Mouse (Mus musculus) liver, embryonic 15.5 days (tissue): ENCODE data around the gene Prkar1b. TPM values are rescaled to one million over a fixed set of nuclear protein-coding genes. Genes with fewer than 3 reads are reported as not detected.

Source experiments
- ATAC-seq: fragments of 200-750 bp; cut with Nextera tagmentation; 2 replicates; pipeline ENCODE4 v1.8.0; 2017; ENCODE audit warnings: moderate number of reproducible peaks, mild to moderate bottlenecking, moderate library complexity; ENCODE audit not compliant: insufficient read depth
- H3K27ac ChIP-seq: fragments of 300-500 bp; sonication (generic); replicated peaks from 2 replicates; pipeline ENCODE4 v1.5.1; 2015; ENCODE audit warnings: mild to moderate bottlenecking, inconsistent platforms
- H3K27me3 ChIP-seq: fragments of 300-500 bp; sonication (generic); 2 replicates; pipeline ENCODE4 v1.6.1; 2015; ENCODE audit warnings: mild to moderate bottlenecking, inconsistent platforms
- H3K36me3 ChIP-seq: fragments of 300-500 bp; sonication (generic); replicated peaks from 2 replicates; pipeline ENCODE4 v1.6.1; 2015; ENCODE audit warnings: moderate library complexity, mild to moderate bottlenecking, inconsistent platforms
- H3K4me1 ChIP-seq: fragments of 300-500 bp; sonication (generic); replicated peaks from 2 replicates; pipeline ENCODE4 v1.6.1; 2015; ENCODE audit warnings: inconsistent platforms
- H3K4me2 ChIP-seq: fragments of 300-500 bp; sonication (generic); 2 replicates; pipeline ENCODE4 v1.6.1; 2015; ENCODE audit warnings: moderate library complexity, mild to moderate bottlenecking, inconsistent platforms
- H3K4me3 ChIP-seq: fragments of 300-500 bp; sonication (generic); replicated peaks from 2 replicates; pipeline ENCODE4 v1.5.1; 2015; ENCODE audit warnings: mild to moderate bottlenecking, inconsistent platforms
- H3K9ac ChIP-seq: fragments of 300-500 bp; sonication (generic); 2 replicates; pipeline ENCODE4 v1.6.1; 2015; ENCODE audit warnings: moderate library complexity, mild to moderate bottlenecking, inconsistent platforms
- H3K9me3 ChIP-seq: fragments of 300-500 bp; sonication (generic); replicated peaks from 2 replicates; pipeline ENCODE4 v1.6.1; 2016; ENCODE audit warnings: inconsistent platforms
- WGBS: fragments of 180-500 bp; shearing (Covaris S2); methylation state at CpG from one replicate; pipeline ENCODE4 v1.1.7; 2015; ENCODE audit warnings: mixed read lengths; ENCODE audit not compliant: insufficient replicate concordance; 5-methylcytosine and 5-hydroxymethylcytosine counted together
- polyA plus RNA-seq: library from polyadenylated mRNA; unstranded; fragments of >200 nt; fragmentation: Nextera tagmentation; extraction: Ambion mirVana; gene quantifications from 2 replicates; pipeline ENCODE4 v1.2.1, GENCODE M21; 2015

Prkar1b gene
- polyA plus RNA-seq, 1 experiment from 2014 or later: 1.0 TPM

DNA sequence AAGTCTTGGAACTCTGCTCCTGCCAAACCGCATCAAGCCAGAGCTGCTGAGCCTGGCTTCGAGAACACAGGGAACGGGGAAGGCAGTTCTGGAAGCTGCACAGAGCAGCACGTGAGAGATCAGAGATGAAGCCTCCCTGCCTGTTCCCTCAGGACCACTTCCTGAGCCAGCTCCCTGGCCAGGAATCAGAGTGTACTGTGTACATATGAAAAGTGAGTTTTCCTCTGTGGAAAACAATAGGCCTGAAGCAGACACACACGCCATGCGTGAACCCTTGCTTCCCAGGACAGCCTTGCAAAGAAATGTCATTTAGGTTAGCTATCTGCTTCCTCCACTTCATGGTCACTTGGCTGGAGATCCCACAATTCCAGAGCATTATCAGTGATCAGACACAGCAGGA is 48.0 kb downstream of the Prkar1b start:
- H3K4me2 ChIP-seq: no peak overlapping the region
- WGBS: 65% methylated on average over 6 of the region's 6 CpGs
- H3K27ac ChIP-seq: no peak overlapping the region
- no peak overlapping the region for H3K4me3 ChIP-seq
- H3K9ac ChIP-seq: no peak overlapping the region
- H3K27me3 ChIP-seq: no peaks in the 10 kb centered on the region
- H3K9me3 ChIP-seq: no peaks in the 10 kb centered on the region
- no peaks in the 10 kb centered on the region for H3K36me3 ChIP-seq
- H3K4me1 ChIP-seq: no peaks in the 10 kb centered on the region; the same call in 1 of the 2 replicates
- no peak for ATAC-seq

DNA sequence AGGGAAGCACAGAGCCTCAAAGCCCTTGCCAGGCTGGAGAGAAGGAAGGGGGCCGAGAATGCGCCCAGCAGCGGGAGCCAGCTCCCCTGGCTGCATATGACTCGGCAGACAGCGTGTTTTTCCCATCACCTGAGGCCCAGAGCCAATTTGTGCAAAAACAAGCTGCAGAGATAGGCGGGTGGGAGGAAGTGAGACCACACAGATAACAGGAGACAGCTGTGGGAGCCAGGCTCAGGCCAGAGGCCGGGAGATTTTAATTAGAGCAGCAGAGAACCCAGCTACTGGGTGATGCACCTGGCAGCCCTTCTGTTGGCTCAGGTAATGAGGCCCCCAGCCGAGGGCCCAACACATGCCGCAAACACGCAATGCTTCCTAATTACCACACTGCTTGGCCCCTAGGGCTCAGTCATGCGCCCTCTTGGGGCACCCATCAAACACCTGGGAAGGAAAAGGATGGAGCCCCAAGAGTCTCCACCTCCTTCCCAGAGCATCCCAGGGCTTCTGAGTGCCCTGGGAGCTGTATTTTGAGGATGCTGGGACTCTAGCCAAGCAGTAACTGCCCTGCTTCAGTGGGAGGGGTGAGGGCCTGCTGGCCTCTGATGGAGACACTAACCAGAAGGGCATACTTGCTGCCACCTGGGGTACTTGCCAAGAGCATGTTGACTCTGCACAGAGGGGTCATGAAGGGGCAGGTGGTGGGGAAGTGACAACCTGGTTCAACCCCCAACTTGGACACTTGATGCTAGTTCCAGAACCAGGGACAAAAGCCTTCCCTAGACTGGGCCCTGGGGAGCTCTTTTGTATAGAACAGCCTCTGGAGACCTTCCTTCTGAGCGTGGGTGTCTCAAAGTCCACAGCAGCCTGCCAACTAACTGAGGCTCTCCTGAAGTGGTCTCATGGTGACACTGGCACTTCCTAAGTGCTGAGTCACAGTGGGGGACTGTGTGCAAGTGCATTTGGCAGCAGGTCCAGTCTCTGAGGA is 50.5 kb downstream of the Prkar1b start:
- Histone ChIP-seq H3K36me3 (no peaks in the 10 kb centered on the region), H3K4me1 (no peaks in the 10 kb centered on the region; the same call in 1 of the 2 replicates), H3K9me3 (no peaks in the 10 kb centered on the region), H3K27me3 (no peaks in the 10 kb centered on the region), H3K9ac (no peak overlapping the region), H3K27ac (no peak overlapping the region), H3K4me2 (no peak overlapping the region), H3K4me3 (no peak overlapping the region)
- WGBS: 30% methylated on average over 12 of the region's 12 CpGs
- no peak for ATAC-seq

DNA sequence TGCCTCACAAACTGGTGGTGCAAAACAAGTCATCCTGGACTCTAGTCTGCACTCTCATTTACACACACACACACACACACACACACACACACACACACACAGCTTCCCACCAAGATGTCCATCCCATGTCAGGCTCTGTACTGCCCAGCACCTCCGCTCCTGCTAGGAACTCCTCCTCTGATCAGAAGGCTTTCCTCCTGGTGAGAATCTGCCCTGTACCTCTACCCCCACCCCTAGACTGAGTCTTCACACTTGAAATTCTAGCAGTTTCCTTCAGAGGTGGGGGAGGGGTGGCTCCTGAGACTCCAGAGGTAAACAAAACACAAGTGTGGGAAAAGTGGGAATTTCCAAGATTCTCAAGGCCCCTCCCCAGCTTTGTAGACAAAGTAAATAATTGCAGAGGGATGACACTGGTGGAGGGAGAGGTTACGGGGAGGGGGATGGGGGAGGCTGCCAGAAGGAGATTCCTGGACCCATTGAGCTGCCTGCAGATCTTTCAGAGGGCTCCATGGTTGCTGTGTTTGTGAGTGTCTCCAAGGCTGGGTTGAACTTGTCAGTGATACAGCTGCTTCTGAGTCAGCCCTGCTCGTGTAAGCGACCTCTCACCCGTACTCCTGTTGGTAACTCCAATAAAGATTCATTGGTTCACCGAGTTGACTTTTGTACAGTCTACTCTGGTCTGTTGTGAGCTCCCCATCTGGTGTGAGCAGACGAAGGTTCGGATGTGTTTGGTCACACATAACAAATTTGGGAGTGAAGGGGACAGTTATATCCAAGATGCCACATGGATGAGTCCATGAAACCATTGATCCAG is 54.3 kb downstream of the Prkar1b start:
- Histone ChIP-seq H3K27me3 (no peaks in the 10 kb centered on the region), H3K4me3 (no peak overlapping the region)
- ATAC-seq: no peak

DNA sequence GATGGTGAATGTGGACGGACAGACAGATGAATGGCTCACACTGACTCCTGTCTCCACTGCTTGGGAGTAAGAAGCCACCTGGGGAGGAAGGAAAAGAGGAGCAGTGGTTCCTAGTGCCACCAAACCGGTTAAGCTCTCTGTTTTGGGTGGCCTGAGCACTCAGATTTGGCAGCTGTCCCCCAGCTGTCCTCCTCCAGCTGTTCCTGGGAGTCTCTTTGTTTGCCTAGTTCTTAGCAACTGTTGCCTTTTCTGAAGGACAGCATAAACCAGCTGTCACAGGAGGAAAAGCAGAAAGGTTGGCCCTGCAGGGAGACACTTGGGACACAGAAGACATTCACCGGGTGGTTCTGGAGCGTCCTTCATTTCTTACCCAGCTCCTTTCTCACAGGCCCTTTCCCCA is 56.3 kb downstream of the Prkar1b start:
- 51% methylated on average over 4 of the region's 4 CpGs for WGBS
- no peak overlapping the region for H3K4me3 ChIP-seq
- no peak overlapping the region for H3K27ac ChIP-seq
- H3K4me1 ChIP-seq: no peaks in the 10 kb centered on the region
- H3K36me3 ChIP-seq: no peaks in the 10 kb centered on the region
- H3K4me2 ChIP-seq: no peak overlapping the region
- ATAC-seq: no peak
- no peaks in the 10 kb centered on the region for H3K9me3 ChIP-seq
- H3K27me3 ChIP-seq: no peaks in the 10 kb centered on the region
- H3K9ac ChIP-seq: no peak overlapping the region

More for the DNA sequence above, 54.3 kb downstream of the Prkar1b start:
- no peak overlapping the region for H3K27ac ChIP-seq
- WGBS: 54% methylated on average over 8 of the region's 8 CpGs
- no peak overlapping the region for H3K9ac ChIP-seq
- no peaks in the 10 kb centered on the region for H3K36me3 ChIP-seq
- H3K4me1 ChIP-seq: no peaks in the 10 kb centered on the region; the same call in 1 of the 2 replicates
- H3K9me3 ChIP-seq: no peaks in the 10 kb centered on the region
- H3K4me2 ChIP-seq: no peak overlapping the region

DNA sequence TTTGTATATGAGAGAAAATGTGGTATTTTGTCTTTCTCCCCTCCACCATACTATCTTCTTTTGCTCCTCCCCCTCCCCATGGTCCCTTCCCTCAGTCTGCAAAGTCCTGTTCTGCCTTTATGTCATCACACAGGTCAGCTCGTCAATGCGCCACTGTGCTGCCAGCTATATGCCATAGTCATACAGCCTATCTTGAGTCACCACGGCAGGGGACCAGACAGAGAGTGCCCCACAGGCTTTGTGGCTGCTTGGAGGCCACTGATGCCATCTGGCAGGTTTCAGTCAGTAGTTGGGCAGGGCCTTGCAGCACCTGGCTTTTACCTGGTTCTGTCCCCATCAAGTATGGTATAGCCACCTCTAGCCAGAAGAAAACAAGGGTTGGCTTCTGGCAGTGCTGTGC is 58.1 kb downstream of the Prkar1b start:
- Histone ChIP-seq H3K4me2 (no peak overlapping the region), H3K9me3 (no peaks in the 10 kb centered on the region), H3K4me3 (no peak overlapping the region), H3K27ac (no peak overlapping the region), H3K9ac (no peak overlapping the region), H3K36me3 (no peaks in the 10 kb centered on the region), H3K27me3 (no peaks in the 10 kb centered on the region), H3K4me1 (no peaks in the 10 kb centered on the region)
- 58% methylated on average over 3 of the region's 3 CpGs for WGBS
- ATAC-seq: no peak

DNA sequence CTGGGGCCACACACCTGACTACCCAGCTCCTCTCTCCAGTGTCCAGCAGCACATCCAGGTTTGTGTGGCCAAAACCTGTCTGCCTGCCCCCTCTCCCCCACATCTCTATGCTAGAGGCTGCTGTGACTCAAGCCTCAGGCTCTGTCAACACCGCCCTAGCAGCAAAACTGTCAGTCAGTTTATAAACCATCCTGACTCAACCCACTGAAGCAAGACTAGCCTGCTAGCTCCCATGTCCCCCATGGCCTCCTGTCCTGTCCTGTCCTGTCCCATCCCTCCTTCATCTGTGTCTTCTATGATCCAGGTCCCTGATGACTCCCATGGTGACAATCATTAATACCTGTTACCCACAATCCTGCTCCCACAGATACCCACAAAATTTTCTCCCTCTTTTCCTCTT is 59.6 kb downstream of the Prkar1b start:
- H3K9ac ChIP-seq: no peak overlapping the region
- no peak overlapping the region for H3K27ac ChIP-seq
- no peaks in the 10 kb centered on the region for H3K36me3 ChIP-seq
- no peaks in the 10 kb centered on the region for H3K9me3 ChIP-seq
- no peak overlapping the region for H3K4me2 ChIP-seq
- no peaks in the 10 kb centered on the region for H3K27me3 ChIP-seq
- no peak overlapping the region for H3K4me3 ChIP-seq
- 48% methylated on average over 1 of the region's 1 CpGs for WGBS
- H3K4me1 ChIP-seq: no peaks in the 10 kb centered on the region
- ATAC-seq: no peak

DNA sequence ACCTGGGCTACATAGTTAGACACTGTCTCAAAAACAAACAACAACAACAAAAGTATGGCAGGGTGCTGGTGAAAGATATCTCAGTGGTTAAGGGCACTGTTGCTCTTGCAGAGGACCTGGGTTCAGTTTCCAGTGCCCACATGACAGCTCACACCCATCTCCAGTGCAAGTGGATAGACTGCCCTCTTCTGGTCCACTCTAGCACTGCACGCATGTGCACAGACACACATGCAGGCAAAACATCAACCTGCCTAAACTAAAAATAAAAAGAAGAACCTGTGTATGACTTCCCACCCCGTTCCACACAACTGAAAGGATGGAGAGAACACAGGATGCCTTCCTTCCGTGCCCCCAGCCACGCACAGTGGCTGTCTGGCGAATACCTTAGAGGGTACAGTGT is 61.6 kb downstream of the Prkar1b start:
- Histone ChIP-seq H3K9ac (no peak overlapping the region), H3K27me3 (no peaks in the 10 kb centered on the region), H3K36me3 (no peaks in the 10 kb centered on the region), H3K27ac (no peak overlapping the region), H3K4me3 (no peak overlapping the region), H3K4me1 (no peaks in the 10 kb centered on the region), H3K4me2 (no peak overlapping the region), H3K9me3 (no peaks in the 10 kb centered on the region)
- no peak for ATAC-seq
- 73% methylated on average over 5 of the region's 5 CpGs for WGBS

DNA sequence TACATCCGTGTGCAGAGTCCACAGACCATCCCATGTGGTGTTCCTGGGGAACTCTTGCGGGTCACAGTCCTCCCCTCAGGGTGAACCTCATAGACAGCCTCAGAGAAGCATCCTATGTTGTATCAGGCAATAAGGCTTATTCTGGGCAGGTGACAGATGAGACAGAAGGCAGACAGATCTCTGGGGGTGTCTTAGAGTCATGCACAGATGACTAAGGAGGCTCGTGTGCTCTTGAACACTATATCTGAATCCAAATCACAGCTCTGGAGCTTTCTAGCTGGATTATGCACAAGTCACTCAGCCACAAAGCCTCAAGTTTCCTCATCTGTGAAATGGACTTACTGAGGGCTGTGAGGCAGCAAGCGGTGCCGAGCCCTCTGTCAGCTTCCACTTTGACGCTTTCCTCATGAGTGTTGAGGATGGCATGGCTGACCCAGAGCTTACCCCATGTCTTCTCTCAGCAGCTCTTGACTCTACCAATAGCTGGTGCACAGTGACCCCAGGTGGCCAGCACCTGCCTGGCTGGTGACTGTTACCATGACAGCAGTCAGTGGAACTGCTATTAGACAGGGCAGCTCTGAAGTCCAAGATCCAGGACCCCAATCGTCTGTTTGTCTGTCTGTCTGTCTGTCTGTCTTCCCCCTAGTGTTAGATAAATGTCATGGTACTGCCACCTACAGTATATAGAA is 64.8 kb downstream of the Prkar1b start:
- H3K36me3 ChIP-seq: no peaks in the 10 kb centered on the region
- H3K27ac ChIP-seq: no peak overlapping the region
- H3K27me3 ChIP-seq: no peaks in the 10 kb centered on the region
- no peak for ATAC-seq
- H3K9ac ChIP-seq: no peak overlapping the region
- 49% methylated on average over 7 of the region's 7 CpGs for WGBS
- H3K4me2 ChIP-seq: no peak overlapping the region
- no peak overlapping the region for H3K4me3 ChIP-seq
- H3K4me1 ChIP-seq: no peaks in the 10 kb centered on the region
- H3K9me3 ChIP-seq: no peaks in the 10 kb centered on the region

DNA sequence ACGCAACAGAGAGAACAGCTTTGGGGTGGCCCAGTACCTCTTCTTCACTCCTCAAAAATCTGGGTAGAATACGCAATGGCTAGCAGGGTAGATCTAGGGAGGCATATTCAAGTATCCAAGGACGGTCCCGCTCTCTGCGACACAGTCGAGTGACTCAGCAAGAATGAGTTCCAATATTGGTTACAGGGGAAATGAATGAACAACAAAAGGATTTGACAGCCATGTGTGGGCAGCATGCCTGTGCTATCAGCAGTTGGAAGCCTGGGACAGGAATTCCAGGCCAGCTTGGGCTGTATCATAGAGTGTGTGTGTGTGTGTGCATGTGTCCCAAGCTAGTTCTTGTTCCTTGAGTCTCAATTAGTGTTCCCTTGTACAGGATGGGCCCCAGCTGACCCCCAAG is 65.5 kb downstream of the Prkar1b start:
- no peak overlapping the region for H3K4me2 ChIP-seq
- ATAC-seq: no peak
- no peak overlapping the region for H3K4me3 ChIP-seq
- no peak overlapping the region for H3K9ac ChIP-seq
- H3K9me3 ChIP-seq: no peaks in the 10 kb centered on the region
- H3K36me3 ChIP-seq: no peaks in the 10 kb centered on the region
- no peak overlapping the region for H3K27ac ChIP-seq
- no peaks in the 10 kb centered on the region for H3K4me1 ChIP-seq
- WGBS: 47% methylated on average over 6 of the region's 6 CpGs
- no peaks in the 10 kb centered on the region for H3K27me3 ChIP-seq

DNA sequence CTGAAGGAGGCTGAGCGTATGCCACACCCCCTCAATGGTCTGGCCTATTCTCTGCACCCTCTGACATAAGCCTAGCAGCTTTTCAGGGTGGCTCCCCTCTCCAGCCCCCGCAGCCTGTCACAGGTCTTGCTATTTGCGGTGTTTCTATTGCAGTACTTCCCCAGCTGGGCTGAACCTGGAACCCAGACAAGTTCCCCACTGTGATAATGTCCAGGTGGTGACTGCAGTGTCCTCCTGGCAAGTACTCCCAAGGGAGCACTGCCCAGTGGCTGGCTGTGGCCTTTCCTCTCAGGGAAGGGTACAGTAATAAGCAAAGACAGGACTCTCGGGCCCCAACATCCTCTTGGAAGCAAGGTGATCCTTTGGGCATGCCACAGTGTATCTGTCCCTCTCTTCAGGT is 66.0 kb downstream of the Prkar1b start:
- Histone ChIP-seq H3K36me3 (no peaks in the 10 kb centered on the region), H3K9me3 (no peaks in the 10 kb centered on the region), H3K27ac (no peak overlapping the region), H3K4me3 (no peak overlapping the region), H3K9ac (no peak overlapping the region), H3K27me3 (no peaks in the 10 kb centered on the region), H3K4me2 (no peak overlapping the region), H3K4me1 (no peaks in the 10 kb centered on the region)
- no peak for ATAC-seq
- 56% methylated on average over 4 of the region's 4 CpGs for WGBS

DNA sequence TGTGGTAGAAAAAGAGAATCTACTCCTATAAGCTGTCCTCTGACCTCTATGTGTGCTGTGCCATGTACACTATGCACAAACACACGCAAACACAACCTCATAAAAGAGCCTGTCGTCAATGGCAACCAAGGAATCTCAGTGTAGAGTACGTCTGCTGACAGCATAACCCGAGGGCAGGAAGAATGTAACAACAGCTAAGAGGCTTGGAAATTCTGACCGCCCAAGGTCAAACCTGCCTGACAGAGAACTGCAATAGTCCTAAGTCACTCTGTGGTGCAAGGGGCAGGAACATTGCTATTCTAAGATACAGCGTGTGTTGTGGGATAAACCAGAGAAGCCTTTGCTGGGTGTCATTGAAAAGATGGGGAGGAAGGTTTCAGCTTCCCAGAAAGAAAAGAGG is 68.4 kb downstream of the Prkar1b start:
- Histone ChIP-seq H3K9ac (no peak overlapping the region), H3K4me2 (no peak overlapping the region), H3K4me1 (no peaks in the 10 kb centered on the region), H3K27me3 (no peaks in the 10 kb centered on the region), H3K36me3 (no peaks in the 10 kb centered on the region), H3K4me3 (no peak overlapping the region), H3K27ac (no peak overlapping the region), H3K9me3 (no peaks in the 10 kb centered on the region)
- 37% methylated on average over 6 of the region's 6 CpGs for WGBS
- no peak for ATAC-seq
